Mouse (Mus musculus): ENCODE results near the gene Bbs5. TPM values are rescaled to one million over a fixed set of nuclear protein-coding genes. Genes with fewer than 3 reads are reported as not detected.
"Not testable (repeated sequence)": the region's sequence is repeated elsewhere in the genome, so short reads cannot be mapped to it uniquely, and the experiment has no call there.

Bbs5 gene
- 10.5 and 17.2 TPM in 2 replicates for polyA plus RNA-seq (2012; rRNA removed)

GRCm38 (mm10) chr2:69646726-69647490 is at the start of gene Bbs5:
Bbs5 (plus strand) TSS chr2:69647171.
- peak; percentile 84 for DNase-seq (ENCODE audit: low spot score)

GRCm38 (mm10) chr2:69603726-69604393 is 43.1 kb upstream of the Bbs5 start:
- no peak for DNase-seq (ENCODE audit: low spot score)

DNA sequence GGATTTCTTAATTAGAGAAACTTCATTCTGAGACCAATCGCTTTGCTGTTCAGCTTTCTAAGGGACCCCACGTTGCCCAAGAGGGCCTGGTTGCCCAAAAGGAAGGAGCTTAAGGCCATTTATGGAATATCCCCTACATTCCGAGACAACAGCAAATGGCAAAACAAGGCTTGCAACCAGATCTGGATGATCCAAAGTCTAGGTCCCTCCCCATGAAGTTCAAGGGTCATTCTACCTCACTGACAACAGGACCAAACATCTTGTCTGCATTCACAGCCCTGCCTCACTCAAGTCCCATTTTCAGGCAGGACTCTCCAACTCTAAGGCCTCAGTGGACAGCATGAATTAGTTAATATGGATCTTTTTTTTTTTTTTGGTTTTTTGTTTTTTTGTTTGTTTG is 40.4 kb upstream of the Bbs5 start:
- no peak for DNase-seq (ENCODE audit: low spot score)

GRCm38 (mm10) chr2:69612237-69612636 is 34.7 kb upstream of the Bbs5 start:
- DNase-seq (ENCODE audit: low spot score), result no peak

DNA sequence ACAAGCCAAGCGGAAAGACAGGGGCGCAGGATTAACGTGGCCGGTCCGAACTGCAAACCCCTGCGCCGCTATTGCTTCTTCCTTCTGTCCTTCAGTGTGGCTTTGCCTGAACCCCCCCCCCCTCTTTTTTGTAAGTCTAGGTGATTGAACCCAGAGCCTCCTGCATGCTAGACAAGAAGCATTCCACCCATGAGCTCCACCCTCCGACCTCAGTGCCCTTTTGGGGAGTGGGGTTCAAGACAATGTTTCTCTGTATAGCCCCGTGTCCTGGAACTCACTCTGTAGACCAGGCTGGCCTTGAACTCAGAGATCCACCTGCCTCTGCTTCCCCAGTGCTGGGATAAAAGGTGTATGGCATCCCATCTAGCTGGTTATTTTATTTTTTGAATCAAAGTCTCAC is 34.3 kb upstream of the Bbs5 start:
- DNase-seq (ENCODE audit: low spot score), result no peak

DNA sequence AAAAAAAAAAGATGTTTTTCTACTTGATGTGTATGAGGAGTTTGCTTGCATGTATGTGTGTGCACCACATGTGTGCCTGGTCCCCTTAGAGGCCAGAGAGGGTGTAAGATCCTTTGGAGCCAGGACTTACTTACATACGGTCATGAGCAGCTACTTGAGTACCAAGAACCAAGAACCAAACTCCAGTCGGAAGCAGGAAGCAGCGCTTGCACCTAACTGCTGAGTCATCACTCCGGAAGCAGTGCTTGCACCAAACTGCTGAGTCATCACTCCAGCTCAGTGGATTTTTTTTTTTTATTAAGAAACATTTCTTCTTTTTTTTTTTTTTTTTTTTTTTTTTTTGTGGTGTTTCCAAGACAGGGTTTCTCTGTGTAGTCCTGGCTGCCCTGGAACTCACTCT is 33.7 kb upstream of the Bbs5 start:
- no peak for DNase-seq (ENCODE audit: low spot score)

GRCm38 (mm10) chr2:69618336-69618735 is 28.6 kb upstream of the Bbs5 start:
- no peak for DNase-seq (ENCODE audit: low spot score)

DNA sequence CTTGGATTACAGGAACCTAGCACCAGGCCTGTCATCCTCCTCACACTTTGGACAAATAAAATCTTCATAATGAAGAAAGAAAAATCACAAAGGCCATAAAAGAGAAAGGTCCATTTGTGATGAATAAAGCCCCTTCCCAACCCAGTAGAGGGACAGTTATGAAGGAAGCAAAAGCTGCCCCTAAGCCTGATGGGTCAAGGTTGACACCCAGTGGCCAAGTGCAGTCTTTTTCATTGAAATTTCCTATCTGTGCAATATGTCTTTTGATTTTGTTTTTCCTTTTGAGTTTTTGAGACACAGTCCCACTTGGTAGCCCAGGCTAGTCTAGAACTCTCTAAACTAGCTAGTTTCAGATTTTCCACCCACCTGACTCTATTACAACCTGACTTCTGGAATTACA is 27.7 kb upstream of the Bbs5 start:
- DNase-seq (ENCODE audit: low spot score), result no peak

DNA sequence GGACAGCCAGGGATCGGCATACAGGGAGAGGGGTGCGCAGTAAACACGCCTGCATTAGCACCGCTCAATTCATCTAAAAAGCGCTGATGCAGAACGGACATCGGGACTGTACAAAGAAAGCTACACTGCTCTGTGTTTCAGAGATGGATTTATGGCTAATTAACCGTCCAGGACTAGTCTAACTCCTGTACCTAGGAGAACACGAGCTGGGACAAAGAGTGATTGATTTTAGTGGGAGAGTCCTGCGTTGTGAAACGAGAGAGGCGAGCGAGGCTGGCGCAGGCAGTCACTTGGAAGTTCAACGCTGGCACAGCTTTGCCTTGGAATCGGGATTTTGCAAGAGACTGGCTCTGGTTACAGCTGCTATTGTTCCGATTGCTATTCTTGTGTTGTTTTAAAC is 17.8 kb upstream of the Bbs5 start:
- no peak for DNase-seq (ENCODE audit: low spot score)

- DNase-seq (ENCODE audit: low spot score), result no peak
Observed at GRCm38 (mm10) chr2:69629914-69630313, 17.1 kb upstream of the Bbs5 start.

DNA sequence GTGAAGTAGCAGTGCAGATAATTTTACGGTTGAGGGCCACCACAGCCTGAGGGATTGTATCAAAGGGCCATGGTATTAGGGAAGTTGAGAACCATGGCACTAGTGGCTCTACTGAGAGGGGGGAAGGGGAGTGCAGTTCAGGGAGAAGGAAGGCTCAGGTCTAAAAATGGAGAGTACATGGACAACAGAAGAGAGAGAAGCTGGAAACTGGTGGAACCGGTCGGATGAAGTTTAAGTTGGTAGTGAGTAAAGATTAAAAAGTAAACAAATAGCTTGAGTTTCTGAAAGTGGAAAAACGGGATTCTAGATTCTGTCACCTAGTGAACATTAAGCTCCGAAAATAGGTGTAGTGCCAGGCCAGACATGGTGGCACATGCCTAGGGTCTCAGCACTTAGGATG is 16.2 kb upstream of the Bbs5 start:
- DNase-seq (ENCODE audit: low spot score), result no peak

GRCm38 (mm10) chr2:69631449-69631848 is 15.5 kb upstream of the Bbs5 start:
- DNase-seq (ENCODE audit: low spot score), result no peak

DNA sequence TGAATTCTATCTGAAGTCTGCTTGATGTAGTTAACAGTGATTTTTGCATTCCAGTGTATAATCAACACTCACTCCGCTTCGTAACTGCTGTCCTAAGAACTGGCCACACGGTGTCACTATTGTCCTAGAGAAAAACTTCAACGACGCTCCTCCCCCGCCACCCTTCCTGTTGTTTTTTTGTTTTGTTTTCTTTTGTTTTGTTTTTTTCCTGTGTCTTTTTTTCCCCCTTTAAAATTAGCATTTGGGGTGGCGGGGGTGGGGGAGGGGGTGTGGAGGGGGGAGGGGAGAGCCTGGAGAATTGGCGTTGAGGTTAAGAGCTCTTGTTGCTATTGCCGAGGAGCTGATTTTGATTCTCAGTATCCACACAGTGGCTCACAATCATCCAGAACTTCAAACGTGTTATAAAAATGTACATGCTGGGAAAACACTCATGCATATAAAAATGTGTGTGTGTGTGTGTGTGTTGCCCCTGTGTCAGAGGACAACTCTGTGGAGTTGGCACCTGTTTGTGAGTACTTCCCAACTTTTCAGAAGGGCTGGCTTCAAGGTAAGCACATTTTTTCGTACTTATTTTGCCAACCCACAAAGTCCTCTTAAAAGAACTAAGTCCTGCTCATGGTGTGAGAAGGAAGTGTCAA is 11.8 kb upstream of the Bbs5 start:
- DNase-seq (ENCODE audit: low spot score), result no peak

DNA sequence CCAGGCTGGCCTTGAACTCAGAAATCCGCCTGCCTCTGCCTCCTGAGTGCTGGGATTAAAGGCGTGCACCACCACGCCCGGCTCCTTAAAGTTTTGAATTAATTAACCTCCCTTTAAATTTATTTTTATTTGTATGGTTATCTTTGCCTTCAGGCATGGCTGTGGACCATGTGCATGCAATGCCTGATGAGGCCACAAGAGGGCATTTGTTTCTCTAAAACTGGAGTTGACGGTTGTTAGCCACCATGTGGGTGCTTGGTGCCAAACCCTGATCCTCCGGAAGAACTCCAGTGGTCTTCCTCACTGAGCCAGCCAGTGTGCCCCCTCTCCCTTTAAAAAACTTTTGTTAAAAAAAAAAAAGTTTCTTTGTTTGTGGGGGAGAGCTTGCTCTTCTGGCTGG is 11.2 kb upstream of the Bbs5 start:
- no peak for DNase-seq (ENCODE audit: low spot score)

GRCm38 (mm10) chr2:69637989-69638388 is 9.0 kb upstream of the Bbs5 start:
- DNase-seq (ENCODE audit: low spot score), result not testable (repeated sequence)

GRCm38 (mm10) chr2:69640100-69640499 is 6.9 kb upstream of the Bbs5 start:
- DNase-seq (ENCODE audit: low spot score), result no peak

DNA sequence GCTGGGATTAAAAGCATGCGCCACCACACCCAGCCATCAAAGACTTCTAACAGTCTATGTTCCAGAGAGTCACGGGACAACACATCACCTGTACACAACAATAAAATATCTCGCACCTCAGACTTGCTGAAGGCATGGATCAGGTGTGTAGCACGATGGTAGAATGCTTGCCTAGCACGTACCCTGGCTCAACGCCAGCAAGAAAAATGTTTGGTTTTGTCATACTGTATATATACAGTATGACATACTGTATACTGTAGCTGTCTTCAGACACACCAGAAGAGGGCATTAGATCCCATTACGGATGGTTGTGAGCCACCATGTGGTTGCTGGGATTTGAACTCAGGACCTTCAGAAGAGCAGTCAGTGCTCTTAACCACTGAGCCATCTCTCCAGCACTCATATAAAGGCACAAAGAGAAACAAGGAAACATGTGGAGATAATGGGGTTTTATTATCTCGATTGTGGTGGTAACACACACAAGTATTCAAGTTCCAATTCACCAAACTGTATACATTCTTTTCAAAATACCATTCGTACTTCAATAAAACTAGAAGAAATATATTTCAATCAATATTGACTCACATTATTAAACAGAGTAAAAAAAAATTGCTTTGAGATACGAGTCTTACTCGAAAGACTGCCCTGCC is 1.9 kb upstream of the Bbs5 start:
- DNase-seq (ENCODE audit: low spot score), result no peak

GRCm38 (mm10) chr2:69649716-69650115 is 2.7 kb downstream of the Bbs5 start:
- DNase-seq (ENCODE audit: low spot score), result no peak

- DNase-seq (ENCODE audit: low spot score), result no peak
Observed at GRCm38 (mm10) chr2:69659326-69659725, 12.4 kb downstream of the Bbs5 start.

GRCm38 (mm10) chr2:69663827-69664476 is 17.0 kb downstream of the Bbs5 start:
- DNase-seq (ENCODE audit: low spot score), result no peak

GRCm38 (mm10) chr2:69667656-69668055 is 20.7 kb downstream of the Bbs5 start:
- no peak for DNase-seq (ENCODE audit: low spot score)

DNA sequence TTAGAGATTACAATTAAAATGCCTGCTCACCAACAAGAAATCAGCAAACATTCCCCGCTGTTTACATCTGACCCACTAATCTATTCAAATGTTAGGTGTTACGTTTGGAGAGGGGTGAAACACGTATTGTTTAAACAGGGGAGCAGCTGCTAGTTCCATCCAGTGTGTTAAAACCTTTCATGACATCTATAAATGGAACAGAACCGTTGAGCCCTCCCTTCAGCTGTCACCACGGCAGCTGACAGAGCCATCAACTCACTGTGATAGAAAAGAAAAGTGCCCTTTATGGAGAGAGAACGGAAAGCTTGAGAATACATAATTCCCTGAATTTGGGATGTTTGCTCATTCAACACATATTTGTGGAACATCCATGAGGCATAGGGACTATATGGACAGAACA is 21.4 kb downstream of the Bbs5 start:
- no peak for DNase-seq (ENCODE audit: low spot score)

All from urinary bladder, adult 2 months (tissue).